Mouse (Mus musculus) midbrain, embryonic 12.5 days (tissue): ENCODE results near the gene 4930452B06Rik. TPM values are rescaled to one million over a fixed set of nuclear protein-coding genes. Genes with fewer than 3 reads are reported as not detected.
"Not testable (repeated sequence)": the region's sequence is repeated elsewhere in the genome, so short reads cannot be mapped to it uniquely, and the experiment has no call there.

Experiments
- ATAC-seq: fragments of 200-750 bp; cut with Nextera tagmentation; 2 replicates; pipeline ENCODE4 v1.8.0; 2017; ENCODE audit warnings: low read depth, moderate TSS enrichment, moderate library complexity; ENCODE audit not compliant: low FRiP score
- H3K27ac ChIP-seq: fragments of 300-500 bp; sonication (generic); replicated peaks from 2 replicates; pipeline ENCODE4 v1.5.1; 2016; ENCODE audit warnings: mild to moderate bottlenecking
- H3K27me3 ChIP-seq: fragments of 300-500 bp; sonication (generic); 2 replicates; pipeline ENCODE4 v1.6.1; 2016; ENCODE audit warnings: mild to moderate bottlenecking
- H3K36me3 ChIP-seq: fragments of 300-500 bp; sonication (generic); 2 replicates; pipeline ENCODE4 v1.6.1; 2016
- H3K4me1 ChIP-seq: fragments of 300-500 bp; sonication (generic); 2 replicates; pipeline ENCODE4 v1.6.1; 2016
- H3K4me2 ChIP-seq: fragments of 300-500 bp; sonication (generic); replicated peaks from 2 replicates; pipeline ENCODE4 v1.6.1; 2016; ENCODE audit warnings: mild to moderate bottlenecking, moderate library complexity
- H3K4me3 ChIP-seq: fragments of 300-500 bp; sonication (generic); 2 replicates; pipeline ENCODE4 v1.5.1; 2016; ENCODE audit warnings: mild to moderate bottlenecking
- H3K9ac ChIP-seq: fragments of 300-500 bp; sonication (generic); replicated peaks from 2 replicates; pipeline ENCODE4 v1.6.1; 2016; ENCODE audit warnings: mild to moderate bottlenecking, moderate library complexity
- H3K9me3 ChIP-seq: fragments of 300-500 bp; sonication (generic); 2 replicates; pipeline ENCODE4 v1.6.1; 2016; ENCODE audit warnings: mild to moderate bottlenecking
- WGBS: fragments of 180-500 bp; shearing (Covaris S2); methylation state at CpG from one replicate; pipeline ENCODE4 v1.1.7; 2016; 5-methylcytosine and 5-hydroxymethylcytosine counted together
- polyA plus RNA-seq: library from polyadenylated mRNA; unstranded; fragments of >200 nt; fragmentation: Nextera tagmentation; extraction: Ambion mirVana; gene quantifications from 2 replicates; pipeline ENCODE4 v1.2.1, GENCODE M21; 2016

Gene 4930452B06Rik
- polyA plus RNA-seq, 1 experiment from 2014 or later, result 9.1 TPM

- Histone ChIP-seq H3K36me3 (no peaks in the 10 kb centered on the region), H3K4me3 (no peak overlapping the region), H3K4me2 (no peak overlapping the region), H3K9ac (no peak overlapping the region), H3K4me1 (no peaks in the 10 kb centered on the region), H3K27me3 (no peaks in the 10 kb centered on the region), H3K9me3 (no peaks in the 10 kb centered on the region), H3K27ac (no peak overlapping the region)
- WGBS, result 82% methylated on average over 5 of the region's 5 CpGs
- no peak for ATAC-seq
Measured at GRCm38 (mm10) chr14:8620580-8620979, 45.5 kb downstream of the 4930452B06Rik start.

GRCm38 (mm10) chr14:8615636-8616035, 50.4 kb downstream of the 4930452B06Rik start:
- Histone ChIP-seq H3K27ac (no peak overlapping the region), H3K4me1 (no peaks in the 10 kb centered on the region), H3K9me3 (no peaks in the 10 kb centered on the region), H3K27me3 (no peaks in the 10 kb centered on the region), H3K4me3 (no peak overlapping the region), H3K4me2 (no peak overlapping the region), H3K36me3 (no peaks in the 10 kb centered on the region), H3K9ac (no peak overlapping the region)
- ATAC-seq, result no peak
- WGBS, result 79% methylated on average over 7 of the region's 7 CpGs

- not testable (repeated sequence) for H3K9me3 ChIP-seq, H3K27me3 ChIP-seq, H3K4me2 ChIP-seq, H3K9ac ChIP-seq, H3K4me1 ChIP-seq, H3K4me3 ChIP-seq, H3K36me3 ChIP-seq, ATAC-seq, H3K27ac ChIP-seq
- WGBS, result 79% methylated on average over 1 of the region's 1 CpGs
Measured at GRCm38 (mm10) chr14:8614430-8614829, 51.6 kb downstream of the 4930452B06Rik start.

GRCm38 (mm10) chr14:8612080-8612479, 54.0 kb downstream of the 4930452B06Rik start:
- Histone ChIP-seq H3K9ac (no peak overlapping the region), H3K9me3 (no peaks in the 10 kb centered on the region), H3K4me1 (no peaks in the 10 kb centered on the region), H3K4me3 (no peak overlapping the region), H3K27me3 (no peaks in the 10 kb centered on the region), H3K36me3 (no peaks in the 10 kb centered on the region), H3K27ac (no peak overlapping the region), H3K4me2 (no peak overlapping the region)
- no peak for ATAC-seq

- H3K4me2 ChIP-seq, result no peak overlapping the region
- H3K4me3 ChIP-seq, result no peak overlapping the region
- 80% methylated on average over 3 of the region's 3 CpGs for WGBS
- no peaks in the 10 kb centered on the region for H3K36me3 ChIP-seq
- no peaks in the 10 kb centered on the region for H3K9me3 ChIP-seq
- H3K27ac ChIP-seq, result no peak overlapping the region
- ATAC-seq, result no peak
- H3K4me1 ChIP-seq, result no peaks in the 10 kb centered on the region
- H3K9ac ChIP-seq, result no peak overlapping the region
- H3K27me3 ChIP-seq, result no peaks in the 10 kb centered on the region
Measured at GRCm38 (mm10) chr14:8610108-8610507, 55.9 kb downstream of the 4930452B06Rik start.

- H3K27ac ChIP-seq, result no peak overlapping the region
- no peaks in the 10 kb centered on the region for H3K4me1 ChIP-seq
- ATAC-seq, result 0 out of 2 replicates have a peak, but pooled peaks have one; percentile 65
- no peak overlapping the region for H3K9ac ChIP-seq
- no peaks in the 10 kb centered on the region for H3K27me3 ChIP-seq
- H3K9me3 ChIP-seq, result no peaks in the 10 kb centered on the region
- no peak overlapping the region for H3K4me3 ChIP-seq
- no peaks in the 10 kb centered on the region for H3K36me3 ChIP-seq
- no peak overlapping the region for H3K4me2 ChIP-seq
- 5% methylated on average over 3 of the region's 3 CpGs for WGBS
Measured at GRCm38 (mm10) chr14:8608559-8609171, 57.4 kb downstream of the 4930452B06Rik start.

- no peak overlapping the region for H3K9ac ChIP-seq
- ATAC-seq, result no peak
- no peaks in the 10 kb centered on the region for H3K36me3 ChIP-seq
- 87% methylated on average over 2 of the region's 2 CpGs for WGBS
- no peak overlapping the region for H3K4me3 ChIP-seq
- no peaks in the 10 kb centered on the region for H3K9me3 ChIP-seq
- no peaks in the 10 kb centered on the region for H3K27me3 ChIP-seq
- H3K27ac ChIP-seq, result no peak overlapping the region
- no peaks in the 10 kb centered on the region for H3K4me1 ChIP-seq
- H3K4me2 ChIP-seq, result no peak overlapping the region
Measured at GRCm38 (mm10) chr14:8604898-8605297, 61.1 kb downstream of the 4930452B06Rik start.

GRCm38 (mm10) chr14:8585031-8585430, 81.0 kb downstream of the 4930452B06Rik start:
- no peak overlapping the region for H3K9ac ChIP-seq
- WGBS, result 93% methylated on average over 1 of the region's 1 CpGs
- H3K4me2 ChIP-seq, result no peak overlapping the region
- H3K9me3 ChIP-seq, result no peaks in the 10 kb centered on the region
- peaks cover under 1% of the 10 kb centered on the region; the same call in 1 of the 2 replicates for H3K4me1 ChIP-seq
- no peaks in the 10 kb centered on the region for H3K27me3 ChIP-seq
- no peak for ATAC-seq
- no peaks in the 10 kb centered on the region for H3K36me3 ChIP-seq
- no peak overlapping the region for H3K27ac ChIP-seq
- H3K4me3 ChIP-seq, result no peak overlapping the region

- H3K27me3 ChIP-seq, H3K27ac ChIP-seq, H3K9me3 ChIP-seq, ATAC-seq, H3K4me1 ChIP-seq, H3K4me2 ChIP-seq, H3K36me3 ChIP-seq, H3K4me3 ChIP-seq, H3K9ac ChIP-seq: not testable (repeated sequence)
- WGBS, result 86% methylated on average over 2 of the region's 2 CpGs
Measured at GRCm38 (mm10) chr14:8551006-8551405, 115.0 kb downstream of the 4930452B06Rik start.

GRCm38 (mm10) chr14:8549108-8549507, 116.9 kb downstream of the 4930452B06Rik start:
- Histone ChIP-seq H3K4me2 (no peak overlapping the region), H3K4me1 (no peaks in the 10 kb centered on the region), H3K27me3 (no peaks in the 10 kb centered on the region), H3K27ac (no peak overlapping the region), H3K36me3 (no peaks in the 10 kb centered on the region), H3K4me3 (no peak overlapping the region), H3K9me3 (no peaks in the 10 kb centered on the region), H3K9ac (no peak overlapping the region)
- WGBS, result 68% methylated on average over 4 of the region's 4 CpGs
- no peak for ATAC-seq

- WGBS, result 98% methylated on average over 3 of the region's 3 CpGs
- Histone ChIP-seq H3K9ac (no peak overlapping the region), H3K4me2 (no peak overlapping the region), H3K27ac (no peak overlapping the region), H3K4me3 (no peak overlapping the region), H3K4me1 (no peaks in the 10 kb centered on the region), H3K27me3 (no peaks in the 10 kb centered on the region), H3K36me3 (no peaks in the 10 kb centered on the region), H3K9me3 (no peaks in the 10 kb centered on the region)
- ATAC-seq, result no peak
Measured at GRCm38 (mm10) chr14:8536024-8536423, 130.0 kb downstream of the 4930452B06Rik start.

GRCm38 (mm10) chr14:8525232-8525631, 140.8 kb downstream of the 4930452B06Rik start:
- Histone ChIP-seq H3K27me3 (no peaks in the 10 kb centered on the region), H3K9ac (no peak overlapping the region), H3K4me2 (no peak overlapping the region), H3K9me3 (peaks cover 6% of the 10 kb centered on the region; the same call in 1 of the 2 replicates), H3K4me3 (no peak overlapping the region), H3K27ac (no peak overlapping the region), H3K36me3 (no peaks in the 10 kb centered on the region), H3K4me1 (no peaks in the 10 kb centered on the region)
- no peak for ATAC-seq
- 91% methylated on average over 6 of the region's 6 CpGs for WGBS

GRCm38 (mm10) chr14:8517681-8518080, 148.4 kb downstream of the 4930452B06Rik start:
- no peak overlapping the region for H3K4me3 ChIP-seq
- no peak overlapping the region for H3K27ac ChIP-seq
- 86% methylated on average over 6 of the region's 6 CpGs for WGBS
- no peaks in the 10 kb centered on the region for H3K36me3 ChIP-seq
- no peak overlapping the region for H3K9ac ChIP-seq
- no peaks in the 10 kb centered on the region for H3K27me3 ChIP-seq
- ATAC-seq, result no peak
- no peak overlapping the region for H3K4me2 ChIP-seq
- H3K4me1 ChIP-seq, result no peaks in the 10 kb centered on the region
- no peaks in the 10 kb centered on the region for H3K9me3 ChIP-seq
